Mouse (Mus musculus): ENCODE results near the gene Myo7a.

GRCm38 (mm10) chr7:98139216-98139615 is 19.9 kb upstream of the Myo7a start:
- TF ChIP-seq POLR2A (IDR thresholded peaks at IDR 0.05; ENCODE audit: low read depth, low read length) (no peak), CTCF (IDR thresholded peaks at IDR 0.05; ENCODE audit: extremely low read depth, insufficient read depth, insufficient read length, insufficient replicate concordance) (no peak)

All from spleen, adult 2 months (tissue).